Mouse (Mus musculus) bone marrow, adult 2 months (tissue): Measurements from ENCODE around the gene Slc5a11.

Experiments used
- CTCF ChIP-seq: fragments of 200-500 bp; IDR thresholded peaks from 2 replicates; pipeline ENCODE4 v1.5.1; 2011; ENCODE audit warnings: low read length, control low read depth; ENCODE audit not compliant: control insufficient read depth, insufficient read depth
- POLR2A ChIP-seq: fragments of 200-500 bp; IDR thresholded peaks from 2 replicates; pipeline ENCODE4 v1.6.1; 2011; ENCODE audit warnings: low read depth, mild to moderate bottlenecking, control low read depth, low read length, borderline replicate concordance; ENCODE audit not compliant: control insufficient read depth

DNA sequence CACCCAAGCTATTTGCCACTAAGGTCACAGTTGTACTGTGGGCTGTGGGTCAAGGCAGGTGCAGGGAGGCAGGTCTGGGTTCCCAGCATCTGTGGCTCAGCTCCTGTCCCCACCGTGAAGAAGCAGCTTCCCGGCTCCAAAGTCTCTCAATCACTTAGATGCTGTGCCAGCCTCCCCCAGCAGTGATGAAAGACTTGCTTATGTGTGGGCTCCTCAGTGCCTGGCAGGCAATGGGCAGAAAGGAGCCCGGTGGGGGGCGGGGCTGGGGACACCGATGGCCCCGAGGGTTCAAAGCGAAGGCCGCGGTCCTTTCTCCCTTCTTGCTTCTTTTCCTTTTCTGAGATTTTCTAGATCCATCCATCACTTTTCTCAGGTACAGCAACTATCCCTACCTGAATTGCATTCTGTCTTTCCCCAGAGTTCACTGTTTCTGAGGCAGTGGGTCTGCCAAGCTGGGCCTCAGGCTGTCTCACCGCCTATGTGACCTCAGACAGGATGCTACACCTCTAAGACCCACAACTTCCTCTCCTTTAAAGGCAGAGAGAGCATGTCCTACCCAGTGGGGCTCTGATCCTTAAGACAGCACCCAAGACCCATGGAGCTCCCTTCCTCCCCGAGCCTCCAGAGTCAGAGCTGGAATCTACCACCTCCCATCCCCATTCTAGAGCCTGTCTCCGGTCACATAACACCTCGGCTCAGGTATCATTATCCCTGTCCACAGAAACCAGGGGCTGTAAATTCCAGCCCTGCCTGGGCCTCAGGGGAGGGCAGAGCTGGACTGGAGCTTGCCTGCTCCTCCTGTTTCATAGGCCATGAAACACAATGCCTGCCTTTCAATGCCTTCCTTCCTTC is 5.4 kb downstream of the Slc5a11 start:
- TF ChIP-seq CTCF: no peak
- no peak for TF ChIP-seq POLR2A
